Mouse (Mus musculus): Measurements from ENCODE around the gene Celf2.

Gene Celf2

DNA sequence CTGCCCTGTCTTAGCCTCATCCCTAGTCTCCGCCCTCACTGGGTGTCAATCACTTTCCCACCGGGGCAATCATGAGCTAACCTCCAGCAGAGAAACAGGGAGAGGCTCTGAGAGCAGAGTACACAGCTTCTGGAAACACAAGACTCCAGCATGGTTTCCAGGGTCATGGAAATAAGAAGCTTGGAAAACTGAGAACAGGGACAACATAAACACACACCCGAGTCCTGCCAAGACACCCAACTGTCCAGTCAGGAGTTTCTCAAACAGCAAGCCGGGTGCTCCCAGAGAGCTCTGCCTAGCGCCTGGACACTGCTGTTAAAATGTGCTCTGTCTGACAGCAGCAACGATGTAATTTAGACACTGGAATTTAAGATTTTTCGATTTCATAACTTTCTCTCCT, 599.4 kb downstream of the Celf2 start:
- no peak for DNase-seq (ENCODE audit: low spot score)

DNA sequence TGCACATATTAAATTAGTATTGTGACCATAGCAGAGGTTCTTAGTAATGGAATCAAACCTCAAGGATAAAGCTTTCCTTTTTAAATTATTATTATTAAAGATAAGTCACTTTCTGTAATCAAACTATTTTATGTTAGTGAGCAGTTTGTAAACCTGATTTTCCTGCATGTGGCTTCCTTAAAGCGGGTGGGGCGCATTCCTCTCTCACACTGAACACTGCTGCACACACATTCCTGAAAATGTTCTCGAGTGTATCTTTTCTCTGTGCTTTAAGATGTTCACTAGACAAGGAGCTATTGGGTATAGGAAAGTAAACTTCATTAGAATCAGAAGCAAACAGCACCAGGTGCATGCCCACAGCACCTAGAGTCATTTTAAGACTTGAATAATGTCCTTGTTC, 605.0 kb downstream of the Celf2 start:
- DNase-seq (ENCODE audit: low spot score): no peak

DNA sequence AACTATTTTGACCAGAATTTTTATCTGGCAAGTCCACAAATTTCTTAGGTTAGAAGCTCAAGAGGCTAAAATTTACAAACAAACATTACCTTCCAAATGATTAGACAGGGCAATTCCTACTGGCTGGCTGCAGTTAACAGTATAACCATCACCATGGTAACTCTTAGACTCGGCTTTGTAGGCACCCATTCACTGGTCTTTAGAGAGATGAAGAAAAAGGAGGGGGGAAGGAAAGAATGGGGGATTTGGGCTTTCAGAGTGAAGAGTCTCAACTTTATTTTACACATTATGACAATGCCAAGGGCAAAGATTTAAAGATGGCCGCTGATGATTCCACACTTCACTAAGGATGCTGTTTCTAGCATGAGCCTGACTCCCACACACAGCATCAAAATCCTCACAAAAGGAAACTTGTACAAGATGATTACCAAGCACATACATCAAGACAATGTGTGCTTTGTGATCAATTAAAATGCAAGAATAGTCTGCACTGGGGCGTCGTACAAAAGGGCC, 606.1 kb downstream of the Celf2 start:
- no peak for DNase-seq (ENCODE audit: low spot score)

DNA sequence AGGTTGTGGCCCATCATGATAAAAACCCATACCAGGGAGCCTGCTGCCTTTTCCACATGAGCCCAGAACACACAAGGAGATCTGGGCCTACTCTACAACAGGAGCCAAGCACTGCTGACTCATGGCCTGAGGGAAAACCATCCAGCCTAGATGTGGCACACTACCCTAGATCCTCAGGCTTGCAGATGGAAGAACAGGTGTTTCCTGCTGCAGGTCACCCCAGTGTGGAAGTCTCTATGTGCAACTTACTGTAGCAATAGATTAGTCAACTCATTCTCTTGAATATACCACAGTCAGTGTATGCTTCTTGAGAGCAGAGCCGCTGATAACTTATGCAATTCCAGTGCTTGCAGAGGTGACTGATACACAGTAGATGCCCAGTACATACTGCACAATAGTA, 612.5 kb downstream of the Celf2 start:
- DNase-seq (ENCODE audit: low spot score): no peak

DNA sequence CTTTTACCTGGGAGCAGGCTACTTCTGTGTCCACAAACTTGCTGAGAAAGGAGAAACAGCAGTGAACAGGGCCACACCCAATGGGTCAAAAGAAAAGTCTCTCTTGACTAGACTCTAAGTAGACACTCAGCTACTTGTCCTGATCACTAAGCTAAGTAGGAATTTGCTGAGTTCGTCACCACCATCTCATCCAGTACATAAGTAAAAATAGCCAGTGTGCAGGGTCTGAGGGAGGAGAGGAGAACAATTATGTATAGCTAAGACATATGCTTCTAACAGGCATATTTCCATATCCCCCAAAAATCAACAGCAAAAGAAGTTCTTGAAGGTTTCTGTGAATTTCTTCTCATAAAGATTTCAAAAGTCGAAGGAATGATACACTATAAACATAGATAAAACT, 615.8 kb downstream of the Celf2 start:
- no peak for DNase-seq (ENCODE audit: low spot score)

DNA sequence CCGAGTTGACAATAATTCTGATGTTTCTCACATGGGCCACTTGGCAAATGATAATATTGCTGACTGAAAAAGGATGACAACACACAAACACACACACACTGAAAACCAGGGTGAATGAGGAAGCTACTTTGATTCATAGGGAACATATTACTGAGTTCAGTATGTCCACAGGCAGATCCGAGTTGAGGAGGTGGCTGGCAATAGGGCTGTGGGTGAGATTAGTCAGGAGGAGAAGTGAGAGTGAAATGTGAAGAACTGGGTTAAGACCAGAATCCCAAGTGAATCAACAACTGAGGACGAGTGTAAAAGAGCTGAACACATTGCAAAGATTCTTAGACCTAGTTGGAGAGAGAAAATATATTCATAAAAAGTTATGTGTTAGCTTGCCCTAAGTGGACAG, 616.3 kb downstream of the Celf2 start:
- no peak for DNase-seq (ENCODE audit: low spot score)

DNA sequence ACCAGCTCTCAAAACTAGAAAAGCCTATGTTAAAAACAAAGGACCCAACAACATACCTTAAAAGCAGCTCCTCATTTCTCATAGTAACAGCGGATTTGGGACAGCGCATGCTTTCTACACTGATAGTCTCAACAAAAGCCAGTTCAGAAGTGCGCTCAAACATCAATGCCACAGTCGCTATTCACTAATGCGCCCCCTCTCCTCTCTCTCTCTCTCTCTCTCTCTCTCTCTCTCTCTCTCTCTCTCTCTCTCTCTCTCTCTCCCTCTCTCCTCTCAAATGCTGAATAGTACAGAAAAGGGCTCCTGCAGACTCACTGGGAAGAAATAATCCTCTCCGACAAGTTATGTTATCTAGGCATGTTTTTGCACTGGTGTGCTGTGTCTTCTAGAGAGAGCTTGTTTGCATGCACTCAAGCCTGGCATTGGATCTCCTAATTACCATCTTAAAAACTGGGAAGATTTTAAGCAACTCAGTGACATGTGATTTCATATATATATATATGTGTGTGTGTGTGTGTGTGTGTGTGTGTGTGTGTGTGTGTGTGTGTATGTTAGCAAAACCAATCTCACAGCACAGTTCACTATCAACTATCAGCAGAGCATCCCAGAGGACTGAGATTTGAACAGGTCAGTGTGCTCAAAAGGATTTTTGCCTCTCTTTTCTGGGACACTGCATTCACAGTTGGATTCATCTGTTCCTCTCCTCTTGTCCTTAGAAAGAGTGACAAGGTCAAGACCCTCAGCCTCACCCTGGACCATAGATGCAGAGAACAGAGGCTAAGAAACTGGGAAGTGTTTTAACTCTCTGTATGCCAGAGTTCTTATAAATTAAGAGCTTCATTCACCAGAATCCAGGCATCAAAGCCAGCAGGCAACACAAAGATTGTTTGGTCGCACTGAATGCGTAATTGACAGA, 624.3 kb downstream of the Celf2 start:
- DNase-seq (ENCODE audit: low spot score): no peak

DNA sequence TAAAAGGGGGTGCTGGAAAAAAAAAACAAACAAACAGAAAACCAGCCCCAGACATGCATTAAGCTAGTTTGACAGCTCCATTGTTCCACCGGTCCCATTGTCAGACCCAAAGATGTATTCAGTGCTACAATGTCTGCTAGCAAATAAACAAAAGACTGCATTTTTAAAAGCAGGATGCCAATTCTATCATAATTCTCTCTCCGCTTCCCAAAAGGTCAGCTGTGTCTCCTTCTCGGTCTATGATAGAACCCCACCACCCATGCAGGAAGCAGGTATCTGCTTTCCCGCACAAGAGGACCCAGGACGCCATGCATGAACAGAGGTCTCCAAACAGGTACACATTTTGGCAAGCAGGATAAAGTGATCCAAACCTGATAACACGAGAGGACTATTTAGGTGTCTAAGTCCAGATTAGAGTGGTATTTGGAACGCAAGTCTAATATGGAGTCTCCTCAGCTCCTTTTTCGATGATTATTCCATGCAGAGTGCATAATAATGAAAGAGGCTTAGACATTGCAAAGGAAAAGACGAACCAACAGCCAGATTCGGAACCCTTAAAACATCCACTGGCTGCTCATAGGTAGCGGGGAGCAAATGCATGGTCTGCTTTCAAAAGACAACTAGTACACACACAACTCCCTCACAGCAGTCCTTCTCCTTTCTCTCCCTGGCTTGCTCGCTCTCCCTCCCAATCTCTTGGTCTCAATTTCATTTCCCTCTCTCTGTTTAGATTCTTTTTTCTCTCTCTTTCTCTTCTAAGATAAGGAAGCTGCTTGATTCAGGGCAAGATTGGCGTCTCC, 625.2 kb downstream of the Celf2 start:
- DNase-seq (ENCODE audit: low spot score): no peak

DNA sequence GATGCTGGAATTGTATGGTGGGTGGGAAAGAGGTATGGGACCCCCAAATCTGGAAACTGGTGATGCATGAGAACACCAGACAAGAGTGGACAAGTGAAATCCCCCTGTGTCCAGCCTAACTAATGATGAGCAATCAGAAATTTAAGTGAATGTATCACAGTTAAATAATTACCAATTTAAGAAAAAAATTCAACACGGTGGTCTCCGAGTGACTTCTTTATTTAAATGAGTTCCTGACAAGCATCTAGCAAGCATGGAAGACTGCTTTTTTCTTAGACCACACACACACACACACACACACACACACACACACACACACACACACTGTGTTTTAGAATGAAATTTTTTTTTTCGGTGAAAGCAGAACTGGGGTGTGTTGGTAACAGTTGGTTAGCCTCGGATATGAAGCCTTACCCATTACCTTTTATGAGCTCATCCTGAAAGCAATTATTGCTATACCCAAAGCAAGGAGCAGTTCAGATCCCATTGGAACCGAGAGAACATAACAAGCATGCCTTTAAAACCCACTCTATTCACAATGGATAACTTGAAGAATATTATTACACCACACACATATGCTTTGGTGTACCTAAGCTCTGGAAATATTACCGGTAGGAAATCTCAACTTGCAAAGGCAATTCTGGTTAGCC, 627.0 kb downstream of the Celf2 start:
- DNase-seq (ENCODE audit: low spot score): no peak

DNA sequence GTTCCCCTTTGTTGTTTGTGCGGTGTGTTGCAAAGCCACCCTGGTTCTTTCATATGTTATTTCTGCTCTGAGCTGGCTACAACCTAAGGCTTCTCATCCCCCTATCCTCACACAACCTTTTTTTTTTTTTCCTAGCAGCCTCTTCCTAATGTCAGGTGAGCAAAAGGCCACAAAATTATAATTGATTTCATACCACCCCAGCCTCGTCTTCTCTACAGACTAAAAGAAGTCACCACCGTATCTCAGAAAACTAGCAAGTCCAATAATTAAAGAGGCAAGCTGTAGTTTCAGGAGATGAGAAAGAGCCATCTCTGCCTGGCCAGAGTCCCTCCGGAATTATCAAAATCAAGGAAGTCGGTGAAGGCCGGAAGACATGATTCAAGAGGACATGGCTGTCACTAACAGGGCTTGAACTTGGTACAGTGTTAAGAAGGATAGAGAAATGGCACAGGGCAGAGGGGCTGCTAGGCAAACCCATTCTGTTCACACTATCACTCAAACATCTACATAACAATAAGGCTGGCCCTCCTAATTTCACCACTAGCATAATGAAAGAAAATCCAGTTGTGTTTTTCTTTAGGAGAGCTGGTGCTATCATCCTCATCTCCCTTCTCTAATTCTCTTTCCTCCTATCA, 628.3 kb downstream of the Celf2 start:
- DNase-seq (ENCODE audit: low spot score): no peak

DNA sequence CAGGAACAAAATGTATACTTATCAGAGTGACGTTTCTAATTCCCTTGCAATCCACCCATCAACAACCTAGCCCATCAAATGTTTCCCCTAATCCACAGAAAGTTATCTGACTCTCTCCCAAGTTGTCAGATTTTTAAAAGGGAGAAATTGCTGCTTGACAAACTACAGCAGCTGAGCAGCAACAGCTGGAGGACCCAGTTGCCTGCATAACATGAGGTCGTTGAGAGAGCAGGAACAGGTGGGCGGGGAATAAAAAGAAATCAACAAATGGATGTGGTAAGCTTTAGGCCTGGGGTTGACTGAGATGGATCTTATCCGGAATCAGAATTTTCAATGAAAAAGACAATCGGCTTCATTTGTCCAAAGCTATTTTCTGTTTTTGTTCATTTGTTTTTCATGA, 632.3 kb downstream of the Celf2 start:
- no peak for DNase-seq (ENCODE audit: low spot score)

DNA sequence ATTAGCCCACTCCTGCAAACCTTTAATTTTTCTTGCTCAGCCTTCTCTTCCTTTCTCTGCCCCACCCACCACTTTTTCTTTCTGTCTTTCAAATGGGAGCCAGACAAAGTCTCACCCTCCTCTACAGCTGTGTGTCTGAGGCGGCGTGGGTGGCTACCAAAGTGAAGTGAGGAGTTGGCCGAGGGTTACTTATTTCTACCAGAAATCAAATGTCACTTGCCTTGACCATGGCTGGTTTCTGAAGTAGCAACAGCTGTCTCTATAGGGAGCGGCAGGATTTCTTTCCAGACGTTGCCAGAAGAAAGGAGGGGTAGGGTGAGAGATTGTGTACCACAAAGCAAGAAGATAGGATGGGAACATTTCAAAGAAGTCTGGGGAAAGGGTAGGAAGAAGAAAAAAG, 632.8 kb downstream of the Celf2 start:
- DNase-seq (ENCODE audit: low spot score): no peak

DNA sequence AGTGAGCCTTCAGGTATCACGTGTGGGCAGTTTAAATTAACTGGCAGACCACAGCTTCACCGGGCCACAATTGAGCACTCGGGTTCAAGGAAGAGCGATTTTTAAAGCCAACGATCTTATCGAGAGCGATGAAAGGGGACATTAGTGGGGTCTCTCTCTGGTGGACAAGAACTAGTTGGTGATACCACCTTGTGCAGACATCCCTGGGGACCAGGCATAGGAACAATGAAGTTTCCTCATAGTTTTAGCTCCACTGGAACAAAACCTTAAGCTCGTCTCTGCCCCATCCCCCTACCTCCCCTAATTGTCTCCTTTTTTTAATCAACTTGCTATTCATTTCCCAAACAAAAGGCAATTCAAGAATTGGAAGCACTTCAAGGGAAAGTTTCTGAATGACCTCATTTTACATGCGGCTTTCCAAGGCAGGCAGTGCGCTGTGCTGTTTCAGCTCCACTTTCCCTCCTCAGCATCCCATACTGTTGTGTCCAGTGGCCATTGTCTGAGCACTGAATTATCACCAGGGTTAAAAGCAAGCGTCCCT, 634.2 kb downstream of the Celf2 start:
- DNase-seq (ENCODE audit: low spot score): no peak

DNA sequence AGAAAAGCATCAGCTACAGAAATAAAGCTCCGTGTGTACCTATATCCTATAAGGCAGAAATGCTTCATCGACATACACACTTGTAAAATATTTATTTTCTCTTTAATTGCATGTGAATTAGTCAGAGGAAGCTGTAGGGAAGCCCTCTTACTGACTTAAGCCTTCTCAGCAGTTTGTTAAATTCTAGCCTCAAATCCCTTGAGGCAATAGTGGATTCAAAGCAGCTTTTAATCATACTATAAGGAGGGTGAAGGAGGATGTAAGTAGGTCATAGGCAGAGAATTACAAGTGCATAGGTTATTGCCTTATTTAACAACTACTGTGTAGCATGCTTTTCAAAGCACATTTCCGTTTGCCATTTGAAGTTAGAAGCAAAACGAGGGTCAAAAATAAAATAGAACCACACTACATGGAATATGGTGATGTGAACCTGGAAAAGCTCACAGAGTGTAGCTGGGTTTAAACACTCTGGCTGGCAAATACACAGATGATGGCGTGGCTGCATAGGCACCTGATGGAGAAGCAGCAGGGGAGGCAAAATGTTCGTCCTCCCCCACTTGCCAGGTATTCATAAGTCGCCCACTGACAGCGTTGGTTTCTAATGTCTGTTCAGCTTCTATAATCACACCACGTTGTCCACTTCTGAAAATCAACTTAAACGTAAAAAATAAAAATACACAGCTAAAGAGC, 635.0 kb downstream of the Celf2 start:
- DNase-seq (ENCODE audit: low spot score): no peak

DNA sequence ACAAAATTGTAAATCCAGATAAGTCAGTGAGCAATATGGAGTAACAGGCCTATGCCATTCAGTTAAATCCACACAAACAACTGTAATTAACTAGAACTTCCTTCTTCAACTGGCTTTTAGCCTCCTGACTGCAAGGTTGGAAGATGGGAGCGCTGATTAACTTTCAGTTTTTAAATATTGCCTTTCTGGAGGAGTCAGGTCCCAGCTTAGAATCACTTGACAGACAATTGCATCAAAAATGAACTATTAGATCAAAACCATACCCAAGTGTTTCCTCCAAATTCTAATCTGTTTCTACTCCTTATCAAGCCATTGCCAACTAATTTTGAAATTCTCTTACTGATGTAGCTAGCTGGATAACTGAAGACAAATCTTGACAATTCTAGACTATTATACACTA, 635.7 kb downstream of the Celf2 start:
- no peak for DNase-seq (ENCODE audit: low spot score)

DNA sequence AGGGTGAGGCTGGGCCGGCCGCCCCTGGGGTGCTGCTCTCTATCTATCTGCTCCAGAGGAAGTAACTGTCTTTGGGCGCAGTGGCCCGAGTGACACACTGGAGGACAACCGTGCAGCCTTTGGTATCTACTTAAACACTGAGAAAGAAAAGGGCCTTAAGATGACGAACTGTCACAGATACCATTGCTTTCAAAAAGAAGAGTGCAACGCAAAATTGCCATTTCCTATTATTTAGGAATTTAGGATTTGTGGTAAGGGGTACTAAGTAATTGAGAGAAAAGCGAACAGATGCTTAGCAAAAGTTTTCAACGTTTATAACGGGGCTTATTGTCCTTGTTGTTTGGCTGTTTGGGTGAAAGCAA, 636.5 kb downstream of the Celf2 start:
- DNase-seq (ENCODE audit: low spot score): no peak

DNA sequence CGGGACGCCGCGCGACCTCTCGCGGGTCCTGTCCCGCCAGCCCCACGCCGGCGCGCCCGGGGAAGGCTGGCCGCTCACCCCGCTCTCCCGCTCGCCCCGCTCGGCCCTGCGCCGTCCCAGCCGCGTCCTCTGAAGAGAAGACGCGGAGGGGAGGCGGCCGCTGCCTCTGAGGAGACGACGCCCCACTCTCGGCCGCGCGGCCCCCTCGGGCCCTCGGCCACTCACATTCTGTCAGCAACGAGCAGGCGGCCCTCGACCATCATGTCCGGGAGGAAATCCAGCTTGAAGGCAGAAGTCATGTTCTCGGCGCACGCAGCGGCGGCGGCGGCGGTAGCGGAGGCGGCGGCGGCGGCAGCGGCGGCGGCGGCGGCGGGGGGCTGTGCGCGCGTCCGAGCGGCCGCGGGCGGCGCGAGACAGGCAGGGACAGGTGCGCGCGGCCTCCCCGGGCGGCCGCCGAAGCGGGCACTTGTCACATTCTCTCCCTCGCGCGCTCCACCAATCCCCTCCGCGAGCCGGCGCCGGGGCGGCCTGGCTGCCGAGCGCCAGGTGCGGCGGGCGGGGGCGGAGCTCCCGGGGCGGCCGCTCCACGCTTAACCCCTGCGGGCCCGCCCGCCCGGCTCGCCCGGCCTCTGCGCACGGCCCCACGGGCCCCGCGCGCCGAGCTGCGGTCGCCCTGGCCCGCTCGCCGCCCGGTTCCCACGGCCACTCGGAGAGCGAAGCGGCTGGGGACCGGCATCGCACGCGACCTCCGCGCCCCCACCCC, 637.1 kb downstream of the Celf2 start:
- DNase-seq (ENCODE audit: low spot score): peak; percentile 81

DNA sequence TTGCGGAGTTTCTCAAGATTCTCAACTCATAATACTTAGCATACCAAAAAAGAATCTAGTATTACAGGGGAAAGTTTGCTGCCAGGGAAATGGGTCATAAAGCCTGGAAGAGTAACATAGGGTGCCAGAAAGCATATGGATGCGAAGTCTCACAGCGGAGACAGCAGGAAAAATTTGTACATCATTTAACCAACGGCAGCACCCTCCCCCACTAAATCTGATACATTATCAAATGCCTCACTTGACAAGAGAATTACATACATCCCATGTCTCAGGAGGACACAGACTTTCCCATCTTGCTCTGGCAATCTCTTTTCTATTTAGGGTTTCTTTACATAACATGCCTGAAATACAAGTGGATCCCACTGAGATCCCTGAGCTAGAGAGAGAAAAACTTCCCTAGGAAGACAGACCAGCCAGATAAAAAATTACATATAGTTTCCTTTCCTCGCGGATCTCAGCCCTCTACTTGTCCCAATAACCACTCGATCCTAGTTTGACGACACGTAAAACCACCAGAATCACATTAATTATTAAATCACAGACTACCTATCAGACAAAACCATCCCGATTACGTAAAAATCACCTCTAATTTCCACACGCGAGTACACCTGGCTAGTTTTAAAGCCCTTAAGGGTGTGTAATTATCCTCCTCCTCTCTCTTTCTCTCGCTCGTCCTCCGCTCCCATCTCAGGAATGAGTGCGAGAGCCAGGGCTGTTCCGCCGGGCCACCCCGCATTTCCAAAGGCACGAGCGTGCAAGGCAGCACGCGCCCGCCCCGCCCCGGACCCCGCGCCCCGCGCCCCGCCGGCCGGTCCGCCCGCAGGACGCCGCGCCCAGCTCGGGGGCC, 637.9 kb downstream of the Celf2 start:
- DNase-seq (ENCODE audit: low spot score): peak; percentile 42

DNA sequence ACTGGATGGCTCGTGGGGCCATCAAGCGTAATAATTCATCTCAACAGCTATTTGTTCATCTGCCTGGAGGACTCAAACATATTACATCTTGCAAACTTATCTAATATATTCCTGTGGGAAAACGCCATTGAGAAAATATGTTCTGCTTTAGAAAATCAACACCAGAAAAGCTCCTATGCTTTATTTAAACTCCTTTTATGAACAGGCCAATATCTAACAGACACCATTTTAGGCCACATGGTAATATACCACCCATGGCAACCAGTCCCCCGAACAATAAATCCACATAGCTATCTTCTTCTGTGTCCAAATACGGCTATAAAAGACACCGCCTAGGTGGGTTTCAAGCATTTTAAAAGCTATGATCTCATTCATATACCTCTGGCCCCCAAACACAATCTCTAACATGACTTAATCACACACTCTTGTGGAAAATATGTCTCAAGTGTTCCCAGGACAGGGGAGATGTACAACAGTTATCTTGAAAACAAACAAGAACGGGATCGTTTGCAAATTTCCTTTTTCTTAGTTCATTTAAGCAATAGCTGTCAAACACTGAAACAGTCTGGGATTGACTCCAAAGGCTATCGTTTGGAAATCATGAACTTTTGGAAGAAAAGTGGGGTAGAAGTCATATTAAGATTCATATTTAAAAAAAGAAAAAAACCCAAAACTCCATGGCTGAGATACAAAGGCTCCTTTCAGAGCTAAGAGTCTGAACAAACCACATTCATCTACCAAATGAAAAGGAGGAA, 639.2 kb downstream of the Celf2 start:
- no peak for DNase-seq (ENCODE audit: low spot score)
